Mouse (Mus musculus) stomach, embryonic 14.5 days (tissue): Measurements from ENCODE around the gene Aloxe3. TPM values are rescaled to one million over a fixed set of nuclear protein-coding genes. Genes with fewer than 3 reads are reported as not detected.
A peak's percentile ranks its signal among the peaks of the same experiment; 100 is the strongest.

Source experiments
- ATAC-seq: fragments of 200-750 bp; cut with Nextera tagmentation; 2 replicates; pipeline ENCODE4 v1.8.0; 2017; ENCODE audit warnings: low read depth, moderate TSS enrichment; ENCODE audit not compliant: insufficient number of reproducible peaks, insufficient read depth, low FRiP score
- H3K27ac ChIP-seq: fragments of 300-500 bp; sonication (generic); 2 replicates; pipeline ENCODE4 v1.5.1; 2014; ENCODE audit warnings: mild to moderate bottlenecking, low read length, moderate library complexity, mixed read lengths
- H3K27me3 ChIP-seq: fragments of 300-500 bp; sonication (generic); 2 replicates; pipeline ENCODE4 v1.6.1; 2014; ENCODE audit warnings: low read length, control low read depth, mixed read lengths; ENCODE audit not compliant: control insufficient read depth, insufficient read depth
- H3K36me3 ChIP-seq: fragments of 300-500 bp; sonication (generic); 2 replicates; pipeline ENCODE4 v1.6.1; 2014; ENCODE audit warnings: mild to moderate bottlenecking, control low read depth, low read length, moderate library complexity, mixed read lengths; ENCODE audit not compliant: control insufficient read depth, insufficient read depth
- H3K4me1 ChIP-seq: fragments of 300-500 bp; sonication (generic); 2 replicates; pipeline ENCODE4 v1.6.1; 2014; ENCODE audit warnings: low read length, control low read depth, mixed read lengths; ENCODE audit not compliant: control insufficient read depth, insufficient read depth
- H3K4me2 ChIP-seq: fragments of 300-500 bp; sonication (generic); replicated peaks from 2 replicates; pipeline ENCODE4 v1.6.1; 2014; ENCODE audit warnings: low read depth, low read length, control low read depth
- H3K4me3 ChIP-seq: fragments of 300-500 bp; sonication (generic); 2 replicates; pipeline ENCODE4 v1.5.1; 2014; ENCODE audit warnings: low read depth, low read length, control low read depth
- H3K9ac ChIP-seq: fragments of 300-500 bp; sonication (generic); replicated peaks from 2 replicates; pipeline ENCODE4 v1.6.1; 2014; ENCODE audit warnings: low read depth, mild to moderate bottlenecking, control low read depth, low read length, moderate library complexity, mixed read lengths
- H3K9me3 ChIP-seq: fragments of 300-500 bp; sonication (generic); 2 replicates; pipeline ENCODE4 v1.6.1; 2016; ENCODE audit warnings: low read depth, low read length, control low read depth; ENCODE audit not compliant: control insufficient read depth
- WGBS: fragments of 180-500 bp; shearing (Covaris S2); extraction: QIAGEN DNeasy Blood & Tissue Kit; methylation state at CpG from one replicate; pipeline ENCODE4 v1.1.7; 2014; 5-methylcytosine and 5-hydroxymethylcytosine counted together
- polyA plus RNA-seq: library from polyadenylated mRNA; unstranded; fragments of >200 nt; fragmentation: Nextera tagmentation; extraction: Ambion mirVana; gene quantifications from 2 replicates; pipeline ENCODE4 v1.2.1, GENCODE M21; 2014

The Aloxe3 gene
- polyA plus RNA-seq, 1 experiment from 2014 or later: 0.29 TPM

GRCm38 (mm10) chr11:69096987-69097900 lies 28.5 kb upstream of the Aloxe3 start:
- Histone ChIP-seq H3K4me1 (peaks cover 31% of the 10 kb centered on the region), H3K27ac (peak overlapping the region; percentile 88), H3K27me3 (no peaks in the 10 kb centered on the region), H3K36me3 (peaks cover 19% of the 10 kb centered on the region), H3K4me2 (peak overlapping the region; percentile 83), H3K4me3 (peak overlapping the region; percentile 46), H3K9ac (0 out of 2 replicates have a peak overlapping the region, but pooled peaks have one; percentile 26), H3K9me3 (no peaks in the 10 kb centered on the region)
- WGBS: 2% methylated on average over 28 of the region's 29 CpGs
- ATAC-seq: peak; percentile 50

- ATAC-seq: no peak
- peaks cover 31% of the 10 kb centered on the region for H3K4me1 ChIP-seq
- no peaks in the 10 kb centered on the region for H3K27me3 ChIP-seq
- H3K9ac ChIP-seq: no peak overlapping the region
- H3K4me3 ChIP-seq: peak overlapping the region; percentile 52
- peak overlapping the region; percentile 83 for H3K4me2 ChIP-seq
- 27% methylated on average over 8 of the region's 8 CpGs for WGBS
- H3K9me3 ChIP-seq: no peaks in the 10 kb centered on the region
- H3K36me3 ChIP-seq: peaks cover 25% of the 10 kb centered on the region
- peak overlapping the region; percentile 88 for H3K27ac ChIP-seq
Observed at GRCm38 (mm10) chr11:69098039-69098761, 27.5 kb upstream of the Aloxe3 start.

GRCm38 (mm10) chr11:69098762-69099091 lies 27.0 kb upstream of the Aloxe3 start:
- peak overlapping the region; percentile 88 for H3K27ac ChIP-seq
- peak; percentile 16; the same call in 1 of the 2 replicates for ATAC-seq
- H3K4me3 ChIP-seq: peak overlapping the region; percentile 52
- H3K9me3 ChIP-seq: no peaks in the 10 kb centered on the region
- no peaks in the 10 kb centered on the region for H3K27me3 ChIP-seq
- WGBS: under 1% methylated on average over 19 of the region's 19 CpGs
- H3K4me2 ChIP-seq: peak overlapping the region; percentile 83
- H3K4me1 ChIP-seq: peaks cover 31% of the 10 kb centered on the region
- H3K36me3 ChIP-seq: peaks cover 30% of the 10 kb centered on the region
- H3K9ac ChIP-seq: peak overlapping the region; percentile 55

GRCm38 (mm10) chr11:69099177-69099914 lies 26.4 kb upstream of the Aloxe3 start:
- ATAC-seq: no peak
- no peaks in the 10 kb centered on the region for H3K9me3 ChIP-seq

GRCm38 (mm10) chr11:69099915-69100345 lies 25.8 kb upstream of the Aloxe3 start:
- peak overlapping the region; percentile 22; the same call in 1 of the 2 replicates for H3K9ac ChIP-seq
- WGBS: under 1% methylated on average over 23 of the region's 23 CpGs
- no peaks in the 10 kb centered on the region for H3K9me3 ChIP-seq
- H3K27ac ChIP-seq: peak overlapping the region; percentile 88
- peak overlapping the region; percentile 83 for H3K4me2 ChIP-seq
- H3K36me3 ChIP-seq: peaks cover 42% of the 10 kb centered on the region
- H3K4me1 ChIP-seq: peaks cover 29% of the 10 kb centered on the region
- no peaks in the 10 kb centered on the region for H3K27me3 ChIP-seq
- peak; percentile 7; the same call in 1 of the 2 replicates for ATAC-seq
- H3K4me3 ChIP-seq: peak overlapping the region; percentile 52

More at GRCm38 (mm10) chr11:69099177-69099914, 26.4 kb upstream of the Aloxe3 start:
- Histone ChIP-seq H3K27me3 (no peaks in the 10 kb centered on the region), H3K4me2 (peak overlapping the region; percentile 83), H3K27ac (peak overlapping the region; percentile 88), H3K4me1 (peaks cover 29% of the 10 kb centered on the region), H3K9ac (peak overlapping the region; percentile 55), H3K4me3 (peak overlapping the region; percentile 52), H3K36me3 (peaks cover 36% of the 10 kb centered on the region)
- 1% methylated on average over 22 of the region's 22 CpGs for WGBS

- ATAC-seq: no peak
- Histone ChIP-seq H3K36me3 (peaks cover 48% of the 10 kb centered on the region), H3K27ac (no peak overlapping the region), H3K4me1 (peaks cover 29% of the 10 kb centered on the region), H3K27me3 (no peaks in the 10 kb centered on the region), H3K4me3 (peak overlapping the region; percentile 52; the same call in 1 of the 2 replicates), H3K9ac (no peak overlapping the region), H3K9me3 (no peaks in the 10 kb centered on the region), H3K4me2 (peak overlapping the region; percentile 83)
- WGBS: 90% methylated on average over 20 of the region's 20 CpGs
Observed at GRCm38 (mm10) chr11:69100639-69101360, 24.9 kb upstream of the Aloxe3 start.

- WGBS: 89% methylated on average over 21 of the region's 21 CpGs
- H3K9me3 ChIP-seq: no peaks in the 10 kb centered on the region
- no peak for ATAC-seq
- no peak overlapping the region for H3K27ac ChIP-seq
- peaks cover 26% of the 10 kb centered on the region for H3K4me1 ChIP-seq
- peaks cover 58% of the 10 kb centered on the region for H3K36me3 ChIP-seq
- no peak overlapping the region for H3K4me2 ChIP-seq
- H3K9ac ChIP-seq: no peak overlapping the region
- H3K27me3 ChIP-seq: no peaks in the 10 kb centered on the region
- no peak overlapping the region for H3K4me3 ChIP-seq
Observed at GRCm38 (mm10) chr11:69101604-69102402, 23.9 kb upstream of the Aloxe3 start.
